ENCODE assay signal across 34 mouse cellular contexts in genomic region chr14:99688415-99688814, GRCm38 (mm10).
"Had no signal": no experiment of that assay in that cellular context is flagged by ENCODE, and none has a peak within 500 bp of the region (broad histone marks: within the 10 kb centered on the region; RNA-seq: fewer than 3 reads in every experiment).

No protein-coding gene starts in this region.

- DNase-seq: heart, postnatal 10 days; heart, postnatal 14 days; heart, postnatal 36 days; heart, postnatal 4 days; kidney, adult 11 months; kidney, adult 18-20 months; kidney, adult 2 months; kidney, adult 8-10 months; kidney, adult 9 months; kidney, postnatal 10 days; kidney, postnatal 14 days; kidney, postnatal 25 days; kidney, postnatal 36 days; kidney, postnatal 4 days; layer of hippocampus, adult 9-11 months; layer of hippocampus, postnatal 36 days had no signal

- H3K4me3 ChIP-seq: heart, embryonic 12.5 days; heart, embryonic 13.5 days; heart, embryonic 15.5 days; hindbrain, embryonic 10.5 days; hindbrain, embryonic 12.5 days; hindbrain, embryonic 13.5 days; hindbrain, embryonic 15.5 days; intestine, embryonic 15.5 days; kidney, embryonic 15.5 days; layer of hippocampus, adult 2 months; left cerebral cortex, adult 2 months had no signal

- H3K4me1 ChIP-seq: heart, embryonic 12.5 days; heart, embryonic 13.5 days; heart, embryonic 15.5 days; hindbrain, embryonic 10.5 days; hindbrain, embryonic 12.5 days; hindbrain, embryonic 13.5 days; hindbrain, embryonic 15.5 days; intestine, embryonic 15.5 days; kidney, embryonic 15.5 days had no signal

- H3K9me3 ChIP-seq: heart, embryonic 12.5 days; heart, embryonic 13.5 days; heart, embryonic 15.5 days; hindbrain, embryonic 10.5 days; hindbrain, embryonic 12.5 days; hindbrain, embryonic 13.5 days; hindbrain, embryonic 15.5 days; intestine, embryonic 15.5 days; kidney, embryonic 15.5 days had no signal

- H3K4me2 ChIP-seq: heart, embryonic 12.5 days; heart, embryonic 13.5 days; heart, embryonic 15.5 days; hindbrain, embryonic 12.5 days; hindbrain, embryonic 13.5 days; hindbrain, embryonic 14.5 days; hindbrain, embryonic 15.5 days; intestine, embryonic 15.5 days; kidney, embryonic 15.5 days had no signal

- H3K27ac ChIP-seq: heart, embryonic 13.5 days; heart, embryonic 15.5 days; hindbrain, embryonic 10.5 days; hindbrain, embryonic 12.5 days; hindbrain, embryonic 13.5 days; hindbrain, embryonic 14.5 days; hindbrain, embryonic 15.5 days; hindbrain, postnatal 0 days; intestine, embryonic 15.5 days; kidney, embryonic 15.5 days; kidney, postnatal 0 days; layer of hippocampus, adult 2 months; left cerebral cortex, adult 2 months had no signal

- H3K27me3 ChIP-seq: heart, embryonic 12.5 days; heart, embryonic 13.5 days; heart, embryonic 15.5 days; hindbrain, embryonic 12.5 days; hindbrain, embryonic 13.5 days; hindbrain, embryonic 15.5 days; intestine, embryonic 15.5 days; kidney, embryonic 15.5 days had no signal

- H3K9ac ChIP-seq: heart, embryonic 12.5 days; heart, embryonic 13.5 days; heart, embryonic 15.5 days; hindbrain, embryonic 12.5 days; hindbrain, embryonic 13.5 days; hindbrain, embryonic 14.5 days; hindbrain, embryonic 15.5 days; intestine, embryonic 15.5 days; kidney, embryonic 15.5 days had no signal

- H3K36me3 ChIP-seq: heart, embryonic 12.5 days; heart, embryonic 13.5 days; heart, embryonic 15.5 days; hindbrain, embryonic 10.5 days; hindbrain, embryonic 12.5 days; hindbrain, embryonic 13.5 days; hindbrain, embryonic 15.5 days; intestine, embryonic 15.5 days; kidney, embryonic 15.5 days had no signal

- ATAC-seq: hindbrain, embryonic 16.5 days; hindbrain, postnatal 0 days; inflammation-experienced regulatory T-cells, adult 6 months; intestine, embryonic 15.5 days; intestine, embryonic 16.5 days; intestine, postnatal 0 days had no signal
